Mouse (Mus musculus) heart, postnatal 14 days (tissue): ENCODE data around the gene Notum. TPM values are rescaled to one million over a fixed set of nuclear protein-coding genes. Genes with fewer than 3 reads are reported as not detected.

ENCODE experiments used
- microRNA-seq, 2 experiments: library from miRNA; unstranded; fragments of <30 nt; microRNA quantifications; one replicate each; pipeline ENCODE4 v1.2.0; 2021 to 2022
- total RNA-seq, 2 experiments: library from RNA; stranded (reverse); gene quantifications; 2 replicates each; pipeline ENCODE4 v1.2.3; 2021

The Notum gene
- total RNA-seq, 2 experiments from 2014 or later: 0.27 TPM; not detected in 1

Small RNA genes within 50 kb of the gene (microRNA-seq; reads per million reads assigned to microRNA genes)
- gene Mir6936: 0 to 3.6 reads per million in 2 experiments

Other genes starting within 250 kb of the Notum start
- 10 to 100 TPM; 54.4 to 62.7 TPM for gene Nploc4, start 223.5 kb downstream of the Notum start, total RNA-seq
- 1 to 10 TPM in 1 of 2 experiments, under 1 TPM in 1; 0.98 to 2.5 TPM for gene Tspan10, start 218.5 kb downstream of the Notum start, total RNA-seq
- gene Pde6g, start 207.7 kb downstream of the Notum start, total RNA-seq: under 1 TPM; 0.53 to 0.56 TPM
- gene Oxld1, start 203.1 kb downstream of the Notum start, total RNA-seq: 10 to 100 TPM; 41.6 to 45.6 TPM
- 1 to 10 TPM; 5.9 to 9.4 TPM for gene Ccdc137, start 203.1 kb downstream of the Notum start, total RNA-seq
- gene Arl16, start 193.6 kb downstream of the Notum start, total RNA-seq: 10 to 100 TPM; 10.3 to 12.0 TPM
- gene Mrpl12, start 176.6 kb downstream of the Notum start, total RNA-seq: 100 to 1,000 TPM; 222 to 244 TPM
- 10 to 100 TPM; 14.1 to 15.9 TPM for gene Slc25a10, start 169.3 kb downstream of the Notum start, total RNA-seq
- gene Gcgr, start 130.5 kb downstream of the Notum start, total RNA-seq: 1 to 10 TPM; 1.7 to 2.4 TPM
- 10 to 100 TPM; 53.5 to 58.1 TPM for gene Mcrip1, start 111.4 kb downstream of the Notum start, total RNA-seq
- gene Ppp1r27, start 110.0 kb downstream of the Notum start, total RNA-seq: under 1 TPM in 1 of 2 experiments, not detected in 1; 0.39 TPM
- 100 to 1,000 TPM; 238 to 247 TPM for gene P4hb, start 87.9 kb downstream of the Notum start, total RNA-seq
- 100 to 1,000 TPM; 164 to 180 TPM for gene Arhgdia, start 79.6 kb downstream of the Notum start, total RNA-seq
- gene Alyref, start 62.8 kb downstream of the Notum start, total RNA-seq: 10 to 100 TPM; 57.8 to 59.9 TPM
- 10 to 100 TPM; 86.2 to 87.5 TPM for gene Anapc11, start 62.8 kb downstream of the Notum start, total RNA-seq
- not detected for gene Npb, start 52.7 kb downstream of the Notum start, total RNA-seq
- 10 to 100 TPM; 47.7 to 49.4 TPM for gene Pcyt2, start 43.2 kb downstream of the Notum start, total RNA-seq
- 10 to 100 TPM; 10.8 to 12.3 TPM for gene Sirt7, start 35.9 kb downstream of the Notum start, total RNA-seq
- 10 to 100 TPM; 33.7 to 41.0 TPM for gene Mafg, start 27.6 kb downstream of the Notum start, total RNA-seq
- 1 to 10 TPM; 1.9 to 2.1 TPM for gene Pycr1, start 17.4 kb downstream of the Notum start, total RNA-seq
- 10 to 100 TPM; 51.4 to 58.5 TPM for gene Myadml2, start 13.0 kb downstream of the Notum start, total RNA-seq
- gene Aspscr1, start 11.8 kb upstream of the Notum start, total RNA-seq: 10 to 100 TPM; 35.0 to 37.9 TPM
- 10 to 100 TPM; 35.4 to 36.4 TPM for gene Cenpx, start 52.6 kb upstream of the Notum start, total RNA-seq
- 10 to 100 TPM in 1 of 2 experiments, 1 to 10 TPM in 1; 9.2 to 10.9 TPM for gene Lrrc45, start 52.8 kb upstream of the Notum start, total RNA-seq
- 1 to 10 TPM; 1.3 to 1.6 TPM for gene Rac3, start 60.3 kb upstream of the Notum start, total RNA-seq
- gene Dcxr, start 66.1 kb upstream of the Notum start, total RNA-seq: 1 to 10 TPM; 3.1 to 5.8 TPM
- 10 to 100 TPM; 18.6 to 53.1 TPM for gene Cbr2, start 70.9 kb upstream of the Notum start, total RNA-seq
- 10 to 100 TPM; 23.8 to 68.1 TPM for gene Hmga1b, start 101.6 kb upstream of the Notum start, total RNA-seq
- 10 to 100 TPM; 11.8 to 12.0 TPM for gene Rfng, start 123.0 kb upstream of the Notum start, total RNA-seq
- 10 to 100 TPM; 56.9 to 57.5 TPM for gene Gps1, start 123.1 kb upstream of the Notum start, total RNA-seq
- 10 to 100 TPM; 31.2 to 34.1 TPM for gene Dus1l, start 135.2 kb upstream of the Notum start, total RNA-seq
- 10 to 100 TPM; 23.0 to 23.2 TPM for gene Fasn, start 163.4 kb upstream of the Notum start, total RNA-seq